ENCODE assay signal across 26 mouse cellular contexts in the genomic region with DNA sequence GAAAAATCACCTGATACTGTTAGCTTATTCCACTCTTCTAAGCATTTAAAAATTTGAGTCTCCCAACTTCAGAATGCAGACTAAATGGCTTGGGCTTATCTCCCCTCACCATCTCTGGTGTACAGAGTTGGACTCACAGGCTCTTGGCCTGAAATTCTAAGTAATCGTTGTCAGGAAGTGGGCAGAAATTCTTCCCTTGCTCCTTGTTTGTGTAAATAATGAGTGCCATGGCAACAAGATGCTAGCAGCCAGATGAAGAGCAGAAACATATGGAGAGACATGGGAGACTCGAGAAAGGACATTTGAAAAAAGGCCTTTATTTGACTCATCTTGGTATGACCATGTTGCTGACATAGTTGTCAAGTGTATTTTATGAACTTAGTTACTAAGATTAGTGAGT.
A peak's percentile ranks its signal among the peaks of the same experiment; 100 is the strongest.
DNase-seq lines count a peak whose midpoint lies in the region; ATAC-seq and TF ChIP-seq lines count a peak whose summit lies in the region.
"Had no signal": no experiment of that assay in that cellular context is flagged by ENCODE, and none has a peak within 500 bp of the region (broad histone marks: within the 10 kb centered on the region; RNA-seq: fewer than 3 reads in every experiment).

No protein-coding gene starts in this region.

- no peak for TF ChIP-seq CTCF in hindbrain, postnatal 0 days (IDR thresholded peaks at IDR 0.05; ENCODE audit: low read depth)
- TF ChIP-seq CTCF in lung, adult 2 months (IDR thresholded peaks at IDR 0.05; ENCODE audit: insufficient read depth, low read length) = no peak

- H3K27ac ChIP-seq in hindbrain, postnatal 0 days = no peak overlapping the region
- H3K27ac ChIP-seq in hindbrain, embryonic 12.5 days = no peak overlapping the region
- H3K27ac ChIP-seq: forebrain, embryonic 15.5 days; gastrocnemius, adult 2 months; heart, adult 2 months; hindbrain, embryonic 15.5 days; limb, embryonic 10.5 days; limb, embryonic 15.5 days; liver, embryonic 13.5 days; midbrain, embryonic 13.5 days; neural tube, embryonic 13.5 days had no signal

- 25% methylated on average over 2 of the region's 2 CpGs for WGBS in hindbrain, postnatal 0 days
- WGBS in hindbrain, embryonic 12.5 days = 54% methylated on average over 2 of the region's 2 CpGs
- 20% methylated on average over 2 of the region's 2 CpGs for WGBS in lung, adult 2 months

- DNase-seq in embryo, embryonic 10 days (ENCODE audit: low spot score) = peak; percentile 33
- DNase-seq in embryo, embryonic 9.5 days (ENCODE audit: extremely low spot score) = no peak
- DNase-seq in hindbrain, postnatal 0 days (ENCODE audit: low spot score) = peak; percentile 31
- DNase-seq in lung, postnatal 10 days = peak; percentile 46
- no peak for DNase-seq in lung, adult 2 months
- DNase-seq in lung, postnatal 36 days = peak; percentile 44
- no peak for DNase-seq in adrenal gland, postnatal 36 days
- DNase-seq: adrenal gland, postnatal 25 days; cerebellum, postnatal 14 days; gastrocnemius, adult 2 months; gastrocnemius, postnatal 36 days; heart, adult 2 months; heart, postnatal 10 days; kidney, adult 18-20 months; liver, embryonic 13.5 days; thymus, postnatal 4 days had no signal

- no peak overlapping the region for H3K4me3 ChIP-seq in hindbrain, postnatal 0 days (ENCODE audit: low read length)
- no peak overlapping the region for H3K4me3 ChIP-seq in hindbrain, embryonic 12.5 days
- no peak overlapping the region for H3K4me3 ChIP-seq in lung, adult 2 months (replicated peaks; ENCODE audit: extremely low read depth, low read depth, low read length)
- H3K4me3 ChIP-seq: forebrain, embryonic 15.5 days; gastrocnemius, adult 2 months; heart, adult 2 months; heart, embryonic 12.5 days; hindbrain, embryonic 15.5 days; limb, embryonic 10.5 days; limb, embryonic 15.5 days; liver, embryonic 13.5 days; megakaryocyte, embryonic 14.5 days; midbrain, embryonic 13.5 days; neural tube, embryonic 13.5 days had no signal

- H3K27me3 ChIP-seq in hindbrain, postnatal 0 days (ENCODE audit: insufficient read depth, low read length) = no peaks in the 10 kb centered on the region
- H3K27me3 ChIP-seq in hindbrain, embryonic 12.5 days = no peaks in the 10 kb centered on the region
- H3K27me3 ChIP-seq: forebrain, embryonic 15.5 days; hindbrain, embryonic 15.5 days; limb, embryonic 15.5 days; liver, embryonic 13.5 days; megakaryocyte, embryonic 14.5 days; midbrain, embryonic 13.5 days; neural tube, embryonic 13.5 days had no signal

- no peak overlapping the region for H3K4me2 ChIP-seq in hindbrain, postnatal 0 days (ENCODE audit: low read depth, low read length)
- H3K4me2 ChIP-seq in hindbrain, embryonic 12.5 days (replicated peaks) = no peak overlapping the region
- H3K4me2 ChIP-seq: forebrain, embryonic 15.5 days; heart, embryonic 12.5 days; hindbrain, embryonic 15.5 days; limb, embryonic 15.5 days; liver, embryonic 13.5 days; midbrain, embryonic 13.5 days; neural tube, embryonic 13.5 days had no signal

- ATAC-seq in hindbrain, postnatal 0 days = no peak
- no peak for ATAC-seq in hindbrain, embryonic 12.5 days (ENCODE audit: low FRiP score)
- ATAC-seq: forebrain, embryonic 15.5 days; midbrain, embryonic 13.5 days had no signal

- H3K9ac ChIP-seq in hindbrain, postnatal 0 days (replicated peaks; ENCODE audit: low read length) = no peak overlapping the region
- no peak overlapping the region for H3K9ac ChIP-seq in hindbrain, embryonic 12.5 days
- H3K9ac ChIP-seq: forebrain, embryonic 15.5 days; heart, embryonic 12.5 days; hindbrain, embryonic 15.5 days; limb, embryonic 15.5 days; liver, embryonic 13.5 days; midbrain, embryonic 13.5 days; neural tube, embryonic 13.5 days had no signal

- no peaks in the 10 kb centered on the region for H3K9me3 ChIP-seq in hindbrain, postnatal 0 days (ENCODE audit: low read length)
- no peaks in the 10 kb centered on the region for H3K9me3 ChIP-seq in hindbrain, embryonic 12.5 days (replicated peaks)
- H3K9me3 ChIP-seq: forebrain, embryonic 15.5 days; heart, embryonic 12.5 days; hindbrain, embryonic 15.5 days; limb, embryonic 10.5 days; limb, embryonic 15.5 days; liver, embryonic 13.5 days; midbrain, embryonic 13.5 days; neural tube, embryonic 13.5 days had no signal

- no peaks in the 10 kb centered on the region for H3K36me3 ChIP-seq in hindbrain, postnatal 0 days (ENCODE audit: insufficient read depth, low read length)
- no peaks in the 10 kb centered on the region for H3K36me3 ChIP-seq in hindbrain, embryonic 12.5 days
- H3K36me3 ChIP-seq: forebrain, embryonic 15.5 days; G1E; heart, embryonic 12.5 days; hindbrain, embryonic 15.5 days; limb, embryonic 10.5 days; limb, embryonic 15.5 days; liver, embryonic 13.5 days; midbrain, embryonic 13.5 days; neural tube, embryonic 13.5 days had no signal

- H3K4me1 ChIP-seq in hindbrain, postnatal 0 days (ENCODE audit: insufficient read depth, low read length) = no peaks in the 10 kb centered on the region
- peaks cover 7% of the 10 kb centered on the region; the same call in 1 of the 2 replicates for H3K4me1 ChIP-seq in hindbrain, embryonic 12.5 days
- H3K4me1 ChIP-seq in lung, adult 2 months (ENCODE audit: control insufficient read depth, insufficient read depth, low read length) = peaks cover 5% of the 10 kb centered on the region
- H3K4me1 ChIP-seq: hindbrain, embryonic 15.5 days; liver, embryonic 13.5 days; megakaryocyte, embryonic 14.5 days had no signal

- TF ChIP-seq POLR2A in lung, adult 2 months (IDR thresholded peaks at IDR 0.05; ENCODE audit: borderline replicate concordance, extremely low read depth, low read depth, low read length) = no peak

Comparison
In these comparisons a context has a peak if more than half of its experiments do, and no peak if none do; other contexts are left out.
1. DNase-seq: peak in embryo, embryonic 10 days (single experiment), hindbrain, postnatal 0 days (single experiment), lung, postnatal 10 days (single experiment) and lung, postnatal 36 days (single experiment); none in embryo, embryonic 9.5 days (single experiment), lung, adult 2 months (single experiment) and adrenal gland, postnatal 36 days (0 of 2).